In the genomic region with DNA sequence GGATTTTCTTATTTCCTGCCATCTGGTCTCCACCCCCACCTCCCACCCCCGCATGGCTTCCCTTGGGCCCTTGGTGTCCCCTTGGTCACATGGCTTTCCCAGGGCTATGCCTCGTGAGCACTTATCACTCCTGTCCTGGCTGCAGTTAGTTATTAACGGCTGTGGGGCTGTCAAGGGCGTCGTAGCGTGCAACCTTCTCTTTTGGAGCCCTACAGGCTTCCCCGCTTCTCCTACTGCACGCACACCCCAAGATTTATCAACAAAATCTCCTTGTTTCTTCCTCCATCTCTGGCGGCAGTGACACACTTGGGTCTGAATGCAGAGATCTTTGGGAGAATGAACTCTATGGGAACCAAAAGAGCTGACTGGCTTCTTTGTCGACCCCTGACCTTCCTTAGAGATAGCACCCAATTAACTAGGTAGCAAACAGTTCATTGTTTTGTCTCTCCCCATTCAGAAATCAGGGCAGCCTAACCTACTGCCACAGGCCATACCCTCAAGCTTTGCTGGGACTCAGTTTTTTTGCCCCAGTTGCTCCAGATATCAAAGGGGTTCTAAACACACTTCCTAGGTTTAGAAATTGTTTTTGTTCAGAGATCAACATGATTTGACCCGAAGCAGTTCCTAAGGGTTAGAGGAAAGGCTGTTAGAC, we compare ENCODE assay signal across 8 mouse cellular contexts. TPM values are rescaled to one million over a fixed set of nuclear protein-coding genes. Genes with fewer than 3 reads are reported as not detected.
DNase-seq lines count a peak whose midpoint lies in the region; ATAC-seq lines count a peak whose summit lies in the region.

No protein-coding gene starts in this region.

- intact Hi-C loops in left cerebral cortex, postnatal 25 days (cut with DNase I), result no loop called here
- intact Hi-C loops in left cerebral cortex, postnatal 14 days (cut with DNase I), result no loop called here

- no peaks in the 10 kb centered on the region for H3K36me3 ChIP-seq in intestine, embryonic 15.5 days
- H3K36me3 ChIP-seq in liver, embryonic 13.5 days, result no peaks in the 10 kb centered on the region

- ATAC-seq in intestine, embryonic 15.5 days, result peak; percentile 83
- ATAC-seq in liver, embryonic 13.5 days (ENCODE audit: low read depth), result peak; percentile 72
- no peak for ATAC-seq in erythroid progenitor cell, adult 5-6 weeks (replicated peaks; ENCODE audit: low FRiP score, poor library complexity, severe bottlenecking)

- peak overlapping the region; percentile 26 for H3K4me2 ChIP-seq in intestine, embryonic 15.5 days (replicated peaks)
- peak overlapping the region; percentile 22; the same call in 1 of the 2 replicates for H3K4me2 ChIP-seq in liver, embryonic 13.5 days

- H3K4me1 ChIP-seq in intestine, embryonic 15.5 days (replicated peaks), result peaks cover 20% of the 10 kb centered on the region
- peaks cover 56% of the 10 kb centered on the region for H3K4me1 ChIP-seq in liver, embryonic 13.5 days (replicated peaks)

- WGBS in intestine, embryonic 15.5 days, result 16% methylated on average over 11 of the region's 11 CpGs
- 7% methylated on average over 11 of the region's 11 CpGs for WGBS in liver, embryonic 13.5 days (ENCODE audit: insufficient replicate concordance)

- no peaks in the 10 kb centered on the region for H3K9me3 ChIP-seq in intestine, embryonic 15.5 days
- no peaks in the 10 kb centered on the region for H3K9me3 ChIP-seq in liver, embryonic 13.5 days (replicated peaks)

- peak; percentile 46 for DNase-seq in cerebellum, adult 11-12 months
- DNase-seq in cerebellum, adult 11 months, result no peak
- DNase-seq in cerebellum, postnatal 25 days, result peak; percentile 42 to 64
- DNase-seq in liver, embryonic 13.5 days, result no peak
- DNase-seq in left cerebral cortex, postnatal 25 days (ENCODE audit: low spot score in 2 of 2), result no peak
- no peak for DNase-seq in left cerebral cortex, postnatal 14 days (ENCODE audit: low spot score in 2 of 2)

- no peaks in the 10 kb centered on the region for H3K27me3 ChIP-seq in intestine, embryonic 15.5 days (replicated peaks)
- H3K27me3 ChIP-seq in liver, embryonic 13.5 days, result no peaks in the 10 kb centered on the region

- peak overlapping the region; percentile 74 for H3K27ac ChIP-seq in intestine, embryonic 15.5 days
- peak overlapping the region; percentile 57 for H3K27ac ChIP-seq in liver, embryonic 13.5 days

- no peak overlapping the region for H3K9ac ChIP-seq in intestine, embryonic 15.5 days
- no peak overlapping the region for H3K9ac ChIP-seq in liver, embryonic 13.5 days

- no peak overlapping the region for H3K4me3 ChIP-seq in intestine, embryonic 15.5 days (replicated peaks)
- no peak overlapping the region for H3K4me3 ChIP-seq in liver, embryonic 13.5 days (replicated peaks)

RNA-seq across cellular contexts. Expression of a gene that starts 48.3 kb away (rescaled TPM):
- 60.0 and 69.2 TPM in 2 replicates for polyA plus RNA-seq in intestine, embryonic 15.5 days (2015; fragmentation: Nextera tagmentation; extraction: Ambion mirVana)
- polyA plus RNA-seq in liver, embryonic 13.5 days (2015; fragmentation: Nextera tagmentation; extraction: Ambion mirVana), result 31.9 and 39.9 TPM in 2 replicates
- 6.7 and 25.6 TPM in 2 replicates for total RNA-seq in erythroid progenitor cell, adult 5-6 weeks (2015; ENCODE audit: low replicate concordance)
- 0.45 and 3.1 TPM in 2 replicates for total RNA-seq in erythroid progenitor cell, adult 5-6 weeks (2017; ENCODE audit: low replicate concordance)
- total RNA-seq in left cerebral cortex, postnatal 25 days (2021), result 10 to 100 TPM; 16.5 to 16.6 TPM
- total RNA-seq in left cerebral cortex, postnatal 14 days (2021), result 10 to 100 TPM; 12.3 to 12.7 TPM

Comparison
In these comparisons a context has a peak if more than half of its experiments do, and no peak if none do; other contexts are left out.
1. DNase-seq: peak in cerebellum, adult 11-12 months (single experiment) and cerebellum, postnatal 25 days (2 of 2); none in cerebellum, adult 11 months (single experiment), liver, embryonic 13.5 days (single experiment), left cerebral cortex, postnatal 25 days (0 of 2) and left cerebral cortex, postnatal 14 days (0 of 2).